Mouse (Mus musculus): ENCODE data around the gene Eef1e1. TPM values are rescaled to one million over a fixed set of nuclear protein-coding genes. Genes with fewer than 3 reads are reported as not detected.

The Eef1e1 gene
- total RNA-seq, 2 experiments from 2014 or later = 8.4 to 10.5 TPM

Other genes with a start within 250 kb of the Eef1e1 start
- gene Txndc5, start 130.2 kb downstream of the Eef1e1 start, total RNA-seq (2021) = 10 to 100 TPM; 42.0 to 42.3 TPM
- gene Bloc1s5, start 23.9 kb downstream of the Eef1e1 start, total RNA-seq (2021) = 10 to 100 TPM in 1 of 2 experiments, 1 to 10 TPM in 1; 8.3 to 10.4 TPM

Data from heart, postnatal 14 days (tissue).